Mouse (Mus musculus) ZHBTc4 (cell line): Measurements from ENCODE around the gene Fabp1.

ENCODE experiments used
- DNase-seq: peaks from one replicate; pipeline ENCODE4 v3.0.0-alpha.2; 2011; ENCODE audit warnings: low read depth, low spot score

The Fabp1 gene

GRCm38 (mm10) chr6:71211917-71212316 lies 12.3 kb downstream of the Fabp1 start:
- DNase-seq = no peak

- DNase-seq = no peak
These were observed 12.8 kb downstream of the Fabp1 start for GRCm38 (mm10) chr6:71212471-71212870.

- DNase-seq = no peak
These were observed 21.9 kb downstream of the Fabp1 start for GRCm38 (mm10) chr6:71221501-71221900.

- no peak for DNase-seq
These were observed 24.7 kb downstream of the Fabp1 start for GRCm38 (mm10) chr6:71224184-71224943.

GRCm38 (mm10) chr6:71226544-71226943 lies 26.9 kb downstream of the Fabp1 start:
- DNase-seq = no peak

GRCm38 (mm10) chr6:71227157-71227770 lies 27.6 kb downstream of the Fabp1 start:
- DNase-seq = peak; percentile 92

GRCm38 (mm10) chr6:71235121-71235520 lies 35.5 kb downstream of the Fabp1 start:
- DNase-seq = peak; percentile 52

GRCm38 (mm10) chr6:71235944-71236343 lies 36.3 kb downstream of the Fabp1 start:
- DNase-seq = no peak

- no peak for DNase-seq
These were observed 36.9 kb downstream of the Fabp1 start for GRCm38 (mm10) chr6:71236506-71236905.

GRCm38 (mm10) chr6:71237031-71237431 lies 37.4 kb downstream of the Fabp1 start:
- no peak for DNase-seq

GRCm38 (mm10) chr6:71239069-71239750 lies 39.6 kb downstream of the Fabp1 start:
- no peak for DNase-seq

- DNase-seq = no peak
These were observed 41.2 kb downstream of the Fabp1 start for GRCm38 (mm10) chr6:71240831-71241230.

GRCm38 (mm10) chr6:71242811-71243210 lies 43.2 kb downstream of the Fabp1 start:
- no peak for DNase-seq

- DNase-seq = no peak
These were observed 43.6 kb downstream of the Fabp1 start for GRCm38 (mm10) chr6:71243258-71243657.

GRCm38 (mm10) chr6:71248420-71248819 lies 48.8 kb downstream of the Fabp1 start:
- no peak for DNase-seq

- DNase-seq = no peak
These were observed 50.0 kb downstream of the Fabp1 start for GRCm38 (mm10) chr6:71249615-71250014.

- no peak for DNase-seq
These were observed 51.3 kb downstream of the Fabp1 start for GRCm38 (mm10) chr6:71250951-71251350.

GRCm38 (mm10) chr6:71254456-71254855 lies 54.8 kb downstream of the Fabp1 start:
- no peak for DNase-seq
